Mouse (Mus musculus): ENCODE data around the gene Vwa2. TPM values are rescaled to one million over a fixed set of nuclear protein-coding genes. Genes with fewer than 3 reads are reported as not detected.

Gene Vwa2
- polyA plus RNA-seq, 1 experiment from 2014 or later = 10.8 TPM

GRCm38 (mm10) chr19:56874601-56875315 is 709 bp downstream of the Vwa2 start:
- H3K4me3 ChIP-seq = peak overlapping the region; percentile 50
- no peak overlapping the region for H3K27ac ChIP-seq
- no peaks in the 10 kb centered on the region for H3K9me3 ChIP-seq
- H3K4me2 ChIP-seq = peak overlapping the region; percentile 94
- ATAC-seq (ENCODE audit: borderline replicate concordance, extremely low read depth, low FRiP score, low TSS enrichment) = no peak
- peaks cover 62% of the 10 kb centered on the region for H3K27me3 ChIP-seq
- peak overlapping the region; percentile 40 for H3K9ac ChIP-seq
- peaks cover 28% of the 10 kb centered on the region for H3K4me1 ChIP-seq
- no peaks in the 10 kb centered on the region for H3K36me3 ChIP-seq
- WGBS = 6% methylated on average over 30 of the region's 30 CpGs

- WGBS = 40% methylated on average over 6 of the region's 6 CpGs
- Histone ChIP-seq H3K9me3 (no peaks in the 10 kb centered on the region), H3K27ac (no peak overlapping the region), H3K4me2 (no peak overlapping the region), H3K27me3 (peaks cover 50% of the 10 kb centered on the region), H3K4me1 (peaks cover 28% of the 10 kb centered on the region), H3K36me3 (no peaks in the 10 kb centered on the region), H3K9ac (no peak overlapping the region), H3K4me3 (no peak overlapping the region)
- ATAC-seq (ENCODE audit: borderline replicate concordance, extremely low read depth, low FRiP score, low TSS enrichment) = peak; percentile 33; the same call in 1 of the 2 replicates
Measured at GRCm38 (mm10) chr19:56877364-56877763, 3.3 kb downstream of the Vwa2 start.

- Histone ChIP-seq H3K36me3 (no peaks in the 10 kb centered on the region), H3K4me1 (peaks cover 21% of the 10 kb centered on the region), H3K9ac (no peak overlapping the region), H3K27me3 (no peaks in the 10 kb centered on the region), H3K9me3 (no peaks in the 10 kb centered on the region), H3K27ac (no peak overlapping the region), H3K4me2 (no peak overlapping the region), H3K4me3 (no peak overlapping the region)
- 64% methylated on average over 10 of the region's 10 CpGs for WGBS
- no peak for ATAC-seq (ENCODE audit: borderline replicate concordance, extremely low read depth, low FRiP score, low TSS enrichment)
Measured at GRCm38 (mm10) chr19:56887879-56888278, 13.8 kb downstream of the Vwa2 start.

- H3K9ac ChIP-seq = no peak overlapping the region
- no peak for ATAC-seq (ENCODE audit: borderline replicate concordance, extremely low read depth, low FRiP score, low TSS enrichment)
- H3K4me1 ChIP-seq = peaks cover 21% of the 10 kb centered on the region
- no peaks in the 10 kb centered on the region for H3K27me3 ChIP-seq
- H3K9me3 ChIP-seq = no peaks in the 10 kb centered on the region
- no peak overlapping the region for H3K4me3 ChIP-seq
- no peak overlapping the region for H3K27ac ChIP-seq
- no peaks in the 10 kb centered on the region for H3K36me3 ChIP-seq
- WGBS = 60% methylated on average over 5 of the region's 5 CpGs
- no peak overlapping the region for H3K4me2 ChIP-seq
Measured at GRCm38 (mm10) chr19:56888654-56889053, 14.6 kb downstream of the Vwa2 start.

- no peaks in the 10 kb centered on the region for H3K27me3 ChIP-seq
- no peaks in the 10 kb centered on the region for H3K9me3 ChIP-seq
- H3K4me2 ChIP-seq = no peak overlapping the region
- no peak overlapping the region for H3K4me3 ChIP-seq
- no peak overlapping the region for H3K9ac ChIP-seq
- H3K4me1 ChIP-seq = peaks cover 24% of the 10 kb centered on the region
- peak overlapping the region; percentile 41 for H3K27ac ChIP-seq
- H3K36me3 ChIP-seq = no peaks in the 10 kb centered on the region
- 41% methylated on average over 2 of the region's 2 CpGs for WGBS
- ATAC-seq (ENCODE audit: borderline replicate concordance, extremely low read depth, low FRiP score, low TSS enrichment) = 0 out of 2 replicates have a peak, but pooled peaks have one; percentile 3
Measured at GRCm38 (mm10) chr19:56891438-56891837, 17.4 kb downstream of the Vwa2 start.

- H3K9me3 ChIP-seq = no peaks in the 10 kb centered on the region
- peaks cover 27% of the 10 kb centered on the region for H3K4me1 ChIP-seq
- WGBS = 85% methylated on average over 5 of the region's 5 CpGs
- no peak overlapping the region for H3K4me2 ChIP-seq
- H3K9ac ChIP-seq = no peak overlapping the region
- H3K4me3 ChIP-seq = no peak overlapping the region
- no peaks in the 10 kb centered on the region for H3K36me3 ChIP-seq
- no peak for ATAC-seq (ENCODE audit: borderline replicate concordance, extremely low read depth, low FRiP score, low TSS enrichment)
- H3K27me3 ChIP-seq = no peaks in the 10 kb centered on the region
- H3K27ac ChIP-seq = no peak overlapping the region
Measured at GRCm38 (mm10) chr19:56892586-56892985, 18.5 kb downstream of the Vwa2 start.

GRCm38 (mm10) chr19:56893326-56893725 is 19.3 kb downstream of the Vwa2 start:
- Histone ChIP-seq H3K4me2 (no peak overlapping the region), H3K4me1 (peaks cover 27% of the 10 kb centered on the region), H3K9me3 (no peaks in the 10 kb centered on the region), H3K27ac (no peak overlapping the region), H3K9ac (no peak overlapping the region), H3K27me3 (no peaks in the 10 kb centered on the region), H3K4me3 (no peak overlapping the region), H3K36me3 (no peaks in the 10 kb centered on the region)
- no peak for ATAC-seq (ENCODE audit: borderline replicate concordance, extremely low read depth, low FRiP score, low TSS enrichment)
- WGBS = 69% methylated on average over 5 of the region's 5 CpGs

GRCm38 (mm10) chr19:56897654-56898053 is 23.6 kb downstream of the Vwa2 start:
- Histone ChIP-seq H3K9ac (no peak overlapping the region), H3K4me1 (peaks cover 13% of the 10 kb centered on the region; the same call in 1 of the 2 replicates), H3K36me3 (no peaks in the 10 kb centered on the region), H3K27me3 (no peaks in the 10 kb centered on the region), H3K27ac (no peak overlapping the region), H3K4me2 (no peak overlapping the region), H3K9me3 (no peaks in the 10 kb centered on the region), H3K4me3 (no peak overlapping the region)
- WGBS = 83% methylated on average over 16 of the region's 16 CpGs
- ATAC-seq (ENCODE audit: borderline replicate concordance, extremely low read depth, low FRiP score, low TSS enrichment) = no peak

- ATAC-seq (ENCODE audit: borderline replicate concordance, extremely low read depth, low FRiP score, low TSS enrichment) = no peak
Measured at GRCm38 (mm10) chr19:56904095-56904494, 30.0 kb downstream of the Vwa2 start.

GRCm38 (mm10) chr19:56905395-56905794 is 31.3 kb downstream of the Vwa2 start:
- no peak overlapping the region for H3K9ac ChIP-seq
- H3K27ac ChIP-seq = no peak overlapping the region
- no peaks in the 10 kb centered on the region for H3K36me3 ChIP-seq
- no peak for ATAC-seq (ENCODE audit: borderline replicate concordance, extremely low read depth, low FRiP score, low TSS enrichment)
- H3K9me3 ChIP-seq = no peaks in the 10 kb centered on the region
- WGBS = 81% methylated on average over 7 of the region's 7 CpGs
- peaks cover 8% of the 10 kb centered on the region; the same call in 1 of the 2 replicates for H3K4me1 ChIP-seq
- no peak overlapping the region for H3K4me2 ChIP-seq
- no peaks in the 10 kb centered on the region for H3K27me3 ChIP-seq
- H3K4me3 ChIP-seq = no peak overlapping the region

More at GRCm38 (mm10) chr19:56904095-56904494, 30.0 kb downstream of the Vwa2 start:
- Histone ChIP-seq H3K27me3 (no peaks in the 10 kb centered on the region), H3K4me2 (no peak overlapping the region), H3K36me3 (no peaks in the 10 kb centered on the region), H3K27ac (no peak overlapping the region), H3K4me3 (no peak overlapping the region), H3K4me1 (peaks cover 11% of the 10 kb centered on the region; the same call in 1 of the 2 replicates), H3K9ac (no peak overlapping the region), H3K9me3 (no peaks in the 10 kb centered on the region)
- 66% methylated on average over 3 of the region's 3 CpGs for WGBS

GRCm38 (mm10) chr19:56907850-56908249 is 33.8 kb downstream of the Vwa2 start:
- H3K27ac ChIP-seq = no peak overlapping the region
- no peak for ATAC-seq (ENCODE audit: borderline replicate concordance, extremely low read depth, low FRiP score, low TSS enrichment)
- no peaks in the 10 kb centered on the region for H3K36me3 ChIP-seq
- H3K4me1 ChIP-seq = peaks cover 9% of the 10 kb centered on the region
- whole genome bisulfite sequencing = 27% methylated on average over 3 of the region's 3 CpGs
- no peak overlapping the region for H3K4me3 ChIP-seq
- no peak overlapping the region for H3K4me2 ChIP-seq
- H3K9me3 ChIP-seq = no peaks in the 10 kb centered on the region
- no peaks in the 10 kb centered on the region for H3K27me3 ChIP-seq
- no peak overlapping the region for H3K9ac ChIP-seq

GRCm38 (mm10) chr19:56908472-56909270 is 34.6 kb downstream of the Vwa2 start:
- Histone ChIP-seq H3K9me3 (no peaks in the 10 kb centered on the region), H3K27me3 (no peaks in the 10 kb centered on the region), H3K27ac (no peak overlapping the region), H3K9ac (no peak overlapping the region), H3K4me1 (peaks cover 9% of the 10 kb centered on the region), H3K4me3 (no peak overlapping the region), H3K4me2 (no peak overlapping the region), H3K36me3 (no peaks in the 10 kb centered on the region)
- 0 out of 2 replicates have a peak, but pooled peaks have one; percentile 50 for ATAC-seq (ENCODE audit: borderline replicate concordance, extremely low read depth, low FRiP score, low TSS enrichment)
- WGBS = 71% methylated on average over 17 of the region's 17 CpGs
